Mouse (Mus musculus): ENCODE results near the gene Gm43518. TPM values are rescaled to one million over a fixed set of nuclear protein-coding genes. Genes with fewer than 3 reads are reported as not detected.

Gene Gm43518
- polyA plus RNA-seq, 1 experiment from 2014 or later, result 1.6 TPM

GRCm38 (mm10) chr5:123968468-123968867 is 41.2 kb downstream of the Gm43518 start:
- no peak for DNase-seq (ENCODE audit: low spot score)
- Histone ChIP-seq H3K9me3 (ENCODE audit: control insufficient read depth, low read length) (no peaks in the 10 kb centered on the region), H3K27me3 (ENCODE audit: control insufficient read depth, insufficient read depth, low read length) (peaks cover 2% of the 10 kb centered on the region; the same call in 1 of the 2 replicates), H3K27ac (ENCODE audit: low read depth, low read length) (no peak overlapping the region), H3K36me3 (ENCODE audit: control insufficient read depth, insufficient read depth, low read length) (no peaks in the 10 kb centered on the region), H3K9ac (ENCODE audit: low read length) (no peak overlapping the region), H3K4me1 (replicated peaks; ENCODE audit: control insufficient read depth, insufficient read depth, low read length) (0 out of 2 replicates have a peak, but pooled peaks cover 2% of the 10 kb centered on the region), H3K4me2 (ENCODE audit: low read depth, low read length, severe bottlenecking) (no peak overlapping the region), H3K4me3 (ENCODE audit: low read depth, low read length) (no peak overlapping the region)
- 90% methylated on average over 5 of the region's 5 CpGs for WGBS
- ATAC-seq (replicated peaks; ENCODE audit: low FRiP score), result no peak

- Histone ChIP-seq H3K4me1 (replicated peaks; ENCODE audit: control insufficient read depth, insufficient read depth, low read length) (0 out of 2 replicates have a peak, but pooled peaks cover 2% of the 10 kb centered on the region), H3K4me2 (ENCODE audit: low read depth, low read length, severe bottlenecking) (no peak overlapping the region), H3K4me3 (ENCODE audit: low read depth, low read length) (no peak overlapping the region), H3K36me3 (ENCODE audit: control insufficient read depth, insufficient read depth, low read length) (no peaks in the 10 kb centered on the region), H3K27me3 (ENCODE audit: control insufficient read depth, insufficient read depth, low read length) (peaks cover 2% of the 10 kb centered on the region; the same call in 1 of the 2 replicates), H3K9ac (ENCODE audit: low read length) (no peak overlapping the region), H3K9me3 (ENCODE audit: control insufficient read depth, low read length) (no peaks in the 10 kb centered on the region), H3K27ac (ENCODE audit: low read depth, low read length) (no peak overlapping the region)
- DNase-seq (ENCODE audit: low spot score), result no peak
- no peak for ATAC-seq (replicated peaks; ENCODE audit: low FRiP score)
- WGBS, result 70% methylated on average over 8 of the region's 8 CpGs
Measured at GRCm38 (mm10) chr5:123969216-123969615, 42.0 kb downstream of the Gm43518 start.

- Histone ChIP-seq H3K27me3 (ENCODE audit: control insufficient read depth, insufficient read depth, low read length) (peaks cover 2% of the 10 kb centered on the region; the same call in 1 of the 2 replicates), H3K9ac (ENCODE audit: low read length) (no peak overlapping the region), H3K4me3 (ENCODE audit: low read depth, low read length) (no peak overlapping the region), H3K4me1 (replicated peaks; ENCODE audit: control insufficient read depth, insufficient read depth, low read length) (peaks cover 2% of the 10 kb centered on the region; the same call in 1 of the 2 replicates), H3K27ac (ENCODE audit: low read depth, low read length) (no peak overlapping the region), H3K9me3 (ENCODE audit: control insufficient read depth, low read length) (no peaks in the 10 kb centered on the region), H3K36me3 (ENCODE audit: control insufficient read depth, insufficient read depth, low read length) (no peaks in the 10 kb centered on the region), H3K4me2 (ENCODE audit: low read depth, low read length, severe bottlenecking) (no peak overlapping the region)
- ATAC-seq (replicated peaks; ENCODE audit: low FRiP score), result no peak
- DNase-seq (ENCODE audit: low spot score), result no peak
- 84% methylated on average over 4 of the region's 4 CpGs for WGBS
Measured at GRCm38 (mm10) chr5:123970576-123970975, 43.4 kb downstream of the Gm43518 start.

GRCm38 (mm10) chr5:123972453-123972852 is 45.2 kb downstream of the Gm43518 start:
- Histone ChIP-seq H3K27ac (ENCODE audit: low read depth, low read length) (no peak overlapping the region), H3K27me3 (ENCODE audit: control insufficient read depth, insufficient read depth, low read length) (peaks cover 2% of the 10 kb centered on the region; the same call in 1 of the 2 replicates), H3K9ac (ENCODE audit: low read length) (no peak overlapping the region), H3K4me3 (ENCODE audit: low read depth, low read length) (no peak overlapping the region), H3K4me1 (replicated peaks; ENCODE audit: control insufficient read depth, insufficient read depth, low read length) (peaks cover 6% of the 10 kb centered on the region; the same call in 1 of the 2 replicates), H3K9me3 (ENCODE audit: control insufficient read depth, low read length) (no peaks in the 10 kb centered on the region), H3K4me2 (ENCODE audit: low read depth, low read length, severe bottlenecking) (no peak overlapping the region), H3K36me3 (ENCODE audit: control insufficient read depth, insufficient read depth, low read length) (no peaks in the 10 kb centered on the region)
- no peak for DNase-seq (ENCODE audit: low spot score)
- no peak for ATAC-seq (replicated peaks; ENCODE audit: low FRiP score)
- 79% methylated on average over 6 of the region's 6 CpGs for WGBS

GRCm38 (mm10) chr5:123973299-123974178 is 46.3 kb downstream of the Gm43518 start, which contains the start of gene Hip1r:
Hip1r (plus strand) TSS chr5:123973628.
- peak within 1 kb of the TSS; percentile 77 for H3K4me3 ChIP-seq (ENCODE audit: low read depth, low read length)
- H3K36me3 ChIP-seq (ENCODE audit: control insufficient read depth, insufficient read depth, low read length), result no peaks in the 10 kb centered on the region
- H3K4me1 ChIP-seq (replicated peaks; ENCODE audit: control insufficient read depth, insufficient read depth, low read length), result peaks cover 6% of the 10 kb centered on the region; the same call in 1 of the 2 replicates
- WGBS, result under 1% methylated on average over 90 of the region's 106 CpGs
- H3K27ac ChIP-seq (ENCODE audit: low read depth, low read length), result no peak within 1 kb of the TSS
- peak within 1 kb of the TSS; percentile 72 for H3K9ac ChIP-seq (ENCODE audit: low read length)
- DNase-seq (ENCODE audit: low spot score), result peak; percentile 88
- peak within 1 kb of the TSS; percentile 97 for H3K4me2 ChIP-seq (ENCODE audit: low read depth, low read length, severe bottlenecking)
- peaks cover 2% of the 10 kb centered on the region; the same call in 1 of the 2 replicates for H3K27me3 ChIP-seq (ENCODE audit: control insufficient read depth, insufficient read depth, low read length)
- ATAC-seq (replicated peaks; ENCODE audit: low FRiP score), result peak; percentile 66
- H3K9me3 ChIP-seq (ENCODE audit: control insufficient read depth, low read length), result no peaks in the 10 kb centered on the region

- H3K4me1 ChIP-seq (replicated peaks; ENCODE audit: control insufficient read depth, insufficient read depth, low read length), result peaks cover 6% of the 10 kb centered on the region; the same call in 1 of the 2 replicates
- peak overlapping the region; percentile 72 for H3K9ac ChIP-seq (ENCODE audit: low read length)
- ATAC-seq (replicated peaks; ENCODE audit: low FRiP score) (no peak), DNase-seq (ENCODE audit: low spot score) (no peak)
- H3K27ac ChIP-seq (ENCODE audit: low read depth, low read length), result no peak overlapping the region
- H3K36me3 ChIP-seq (ENCODE audit: control insufficient read depth, insufficient read depth, low read length), result no peaks in the 10 kb centered on the region
- H3K9me3 ChIP-seq (ENCODE audit: control insufficient read depth, low read length), result no peaks in the 10 kb centered on the region
- peak overlapping the region; percentile 97 for H3K4me2 ChIP-seq (ENCODE audit: low read depth, low read length, severe bottlenecking)
- peaks cover 2% of the 10 kb centered on the region; the same call in 1 of the 2 replicates for H3K27me3 ChIP-seq (ENCODE audit: control insufficient read depth, insufficient read depth, low read length)
- WGBS, result under 1% methylated on average over 14 of the region's 14 CpGs
- peak overlapping the region; percentile 77 for H3K4me3 ChIP-seq (ENCODE audit: low read depth, low read length)
Measured at GRCm38 (mm10) chr5:123974179-123974485, 46.9 kb downstream of the Gm43518 start.

- H3K9me3 ChIP-seq (ENCODE audit: control insufficient read depth, low read length), result no peaks in the 10 kb centered on the region
- 36% methylated on average over 11 of the region's 11 CpGs for WGBS
- peaks cover 6% of the 10 kb centered on the region; the same call in 1 of the 2 replicates for H3K4me1 ChIP-seq (replicated peaks; ENCODE audit: control insufficient read depth, insufficient read depth, low read length)
- peaks cover 2% of the 10 kb centered on the region; the same call in 1 of the 2 replicates for H3K27me3 ChIP-seq (ENCODE audit: control insufficient read depth, insufficient read depth, low read length)
- no peaks in the 10 kb centered on the region for H3K36me3 ChIP-seq (ENCODE audit: control insufficient read depth, insufficient read depth, low read length)
- ATAC-seq (replicated peaks; ENCODE audit: low FRiP score) (no peak), DNase-seq (ENCODE audit: low spot score) (no peak)
- peak overlapping the region; percentile 77 for H3K4me3 ChIP-seq (ENCODE audit: low read depth, low read length)
- peak overlapping the region; percentile 97 for H3K4me2 ChIP-seq (ENCODE audit: low read depth, low read length, severe bottlenecking)
- H3K9ac ChIP-seq (ENCODE audit: low read length), result no peak overlapping the region
- no peak overlapping the region for H3K27ac ChIP-seq (ENCODE audit: low read depth, low read length)
Measured at GRCm38 (mm10) chr5:123974616-123975111, 47.4 kb downstream of the Gm43518 start.

GRCm38 (mm10) chr5:123975668-123976180 is 48.5 kb downstream of the Gm43518 start:
- no peaks in the 10 kb centered on the region for H3K9me3 ChIP-seq (ENCODE audit: control insufficient read depth, low read length)
- ATAC-seq (replicated peaks; ENCODE audit: low FRiP score), result no peak
- peaks cover 6% of the 10 kb centered on the region; the same call in 1 of the 2 replicates for H3K4me1 ChIP-seq (replicated peaks; ENCODE audit: control insufficient read depth, insufficient read depth, low read length)
- no peaks in the 10 kb centered on the region for H3K36me3 ChIP-seq (ENCODE audit: control insufficient read depth, insufficient read depth, low read length)
- no peak overlapping the region for H3K4me3 ChIP-seq (ENCODE audit: low read depth, low read length)
- no peak for DNase-seq (ENCODE audit: low spot score)
- H3K27me3 ChIP-seq (ENCODE audit: control insufficient read depth, insufficient read depth, low read length), result peaks cover 2% of the 10 kb centered on the region; the same call in 1 of the 2 replicates
- 80% methylated on average over 6 of the region's 6 CpGs for WGBS
- no peak overlapping the region for H3K4me2 ChIP-seq (ENCODE audit: low read depth, low read length, severe bottlenecking)
- no peak overlapping the region for H3K9ac ChIP-seq (ENCODE audit: low read length)
- no peak overlapping the region for H3K27ac ChIP-seq (ENCODE audit: low read depth, low read length)
